Mouse (Mus musculus) adrenal gland (tissue): ENCODE measurements around the gene Copg1.
"Not testable (repeated sequence)": the region's sequence is repeated elsewhere in the genome, so short reads cannot be mapped to it uniquely, and the experiment has no call there.

ENCODE experiments used
- intact Hi-C: fragments of 180-260 bp; cut with DNase I; formaldehyde crosslinking; loops from one replicate; pipeline ENCODE4 v1.15.1; 2025

The Copg1 gene

DNA sequence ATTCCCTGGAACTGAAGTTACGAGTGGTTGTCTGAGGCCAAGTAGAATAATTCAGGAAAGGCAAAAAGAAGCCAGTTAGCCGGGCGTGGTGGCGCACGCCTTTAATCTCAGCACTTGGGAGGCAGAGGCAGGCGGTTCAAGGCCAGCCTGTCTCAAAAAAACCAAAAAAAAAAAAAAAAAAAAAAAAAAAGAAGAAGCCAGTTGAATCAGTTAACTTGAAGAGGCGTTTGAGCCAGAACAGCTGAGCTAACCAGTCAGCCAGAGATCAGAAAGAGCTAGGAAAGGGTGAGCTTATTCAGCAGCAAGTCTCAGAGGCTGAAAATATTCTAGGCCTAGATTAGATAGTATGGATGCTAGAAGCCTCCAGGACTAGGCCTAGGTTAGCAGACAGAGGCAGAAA lies 54.6 kb downstream of the Copg1 start:
- intact Hi-C loops, result no loop called here

- intact Hi-C loops, result not testable (repeated sequence)
These were observed 74.8 kb downstream of the Copg1 start for GRCm38 (mm10) chr6:87962457-87962856.
